Mouse (Mus musculus): ENCODE results near the gene Pcp4l1.

The Pcp4l1 gene

GRCm38 (mm10) chr1:171221281-171222193, 25.5 kb upstream of the Pcp4l1 start:
- DNase-seq (ENCODE audit: low spot score in 2 of 2): no peak

- DNase-seq (ENCODE audit: low spot score in 2 of 2): peak; percentile 69 to 78
Observed at GRCm38 (mm10) chr1:171220871-171221270, 24.8 kb upstream of the Pcp4l1 start.

- DNase-seq (ENCODE audit: low spot score in 2 of 2): no peak
Observed at GRCm38 (mm10) chr1:171216241-171216955, 20.3 kb upstream of the Pcp4l1 start.

GRCm38 (mm10) chr1:171213801-171214496, 17.9 kb upstream of the Pcp4l1 start, which contains the start of gene Nr1i3:
Gene Nr1i3 (plus strand): TSS chr1:171213970.
- no peak for DNase-seq (ENCODE audit: low spot score in 2 of 2)

GRCm38 (mm10) chr1:171212854-171213253, 16.8 kb upstream of the Pcp4l1 start:
- DNase-seq (ENCODE audit: low spot score in 2 of 2): no peak

- no peak for DNase-seq (ENCODE audit: low spot score in 2 of 2)
Observed at GRCm38 (mm10) chr1:171209409-171209808, 13.3 kb upstream of the Pcp4l1 start.

GRCm38 (mm10) chr1:171205704-171206493, 9.8 kb upstream of the Pcp4l1 start:
- no peak for DNase-seq (ENCODE audit: low spot score in 2 of 2)

- DNase-seq (ENCODE audit: low spot score in 2 of 2): no peak
Observed at GRCm38 (mm10) chr1:171204249-171204644, 8.2 kb upstream of the Pcp4l1 start.

GRCm38 (mm10) chr1:171203471-171204248, 7.6 kb upstream of the Pcp4l1 start:
- DNase-seq (ENCODE audit: low spot score in 2 of 2): no peak

- DNase-seq (ENCODE audit: low spot score in 2 of 2): no peak
Observed at GRCm38 (mm10) chr1:171200769-171201168, 4.7 kb upstream of the Pcp4l1 start.

- DNase-seq (ENCODE audit: low spot score in 2 of 2): no peak
Observed at GRCm38 (mm10) chr1:171199532-171199931, 3.5 kb upstream of the Pcp4l1 start.

- DNase-seq (ENCODE audit: low spot score in 2 of 2): no peak
Observed at GRCm38 (mm10) chr1:171195046-171195822, 834 bp downstream of the Pcp4l1 start.

GRCm38 (mm10) chr1:171193911-171194830, 1.9 kb downstream of the Pcp4l1 start:
- DNase-seq (ENCODE audit: low spot score in 2 of 2): no peak

GRCm38 (mm10) chr1:171193093-171193840, 2.8 kb downstream of the Pcp4l1 start:
- DNase-seq (ENCODE audit: low spot score in 2 of 2): no peak

GRCm38 (mm10) chr1:171192283-171192682, 3.8 kb downstream of the Pcp4l1 start:
- DNase-seq (ENCODE audit: low spot score in 2 of 2): no peak

- DNase-seq (ENCODE audit: low spot score in 2 of 2): no peak
Observed at GRCm38 (mm10) chr1:171190832-171191231, 5.2 kb downstream of the Pcp4l1 start.

GRCm38 (mm10) chr1:171189476-171190114, 6.5 kb downstream of the Pcp4l1 start:
- DNase-seq (ENCODE audit: low spot score in 2 of 2): no peak
